Mouse (Mus musculus): ENCODE data around the gene Olfr457.

DNA sequence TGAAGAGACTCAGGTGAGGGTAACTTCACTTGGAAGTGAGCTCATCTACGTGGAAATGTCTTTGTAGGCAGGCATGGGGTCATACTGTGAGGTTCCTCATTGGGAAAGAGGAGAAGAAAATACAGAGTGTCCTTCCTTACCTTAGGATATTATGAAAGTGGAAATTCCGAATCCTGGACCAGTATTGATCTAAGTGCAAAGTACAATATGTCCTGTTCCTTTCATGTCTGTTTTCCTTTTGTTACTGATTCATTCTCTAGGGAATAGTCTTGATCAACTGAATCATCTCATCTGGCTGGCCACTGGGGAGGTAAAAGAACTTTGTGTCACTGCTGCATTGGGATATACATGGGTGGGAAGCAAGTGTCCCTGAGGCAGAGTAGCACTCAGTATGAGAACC, 40.6 kb downstream of the Olfr457 start:
- no peak for TF ChIP-seq CTCF (IDR thresholded peaks at IDR 0.05; ENCODE audit: control insufficient read depth, insufficient read depth, insufficient read length)
- TF ChIP-seq MAX (IDR thresholded peaks at IDR 0.05), result no peak
- no peak for TF ChIP-seq MYOG (IDR thresholded peaks at IDR 0.05; ENCODE audit: control insufficient read depth, extremely low read depth, insufficient read length)
